Mouse (Mus musculus): ENCODE data around the gene Ttyh2. TPM values are rescaled to one million over a fixed set of nuclear protein-coding genes. Genes with fewer than 3 reads are reported as not detected.

Ttyh2 gene
- polyA plus RNA-seq, 1 experiment from 2014 or later: 11.4 TPM

DNA sequence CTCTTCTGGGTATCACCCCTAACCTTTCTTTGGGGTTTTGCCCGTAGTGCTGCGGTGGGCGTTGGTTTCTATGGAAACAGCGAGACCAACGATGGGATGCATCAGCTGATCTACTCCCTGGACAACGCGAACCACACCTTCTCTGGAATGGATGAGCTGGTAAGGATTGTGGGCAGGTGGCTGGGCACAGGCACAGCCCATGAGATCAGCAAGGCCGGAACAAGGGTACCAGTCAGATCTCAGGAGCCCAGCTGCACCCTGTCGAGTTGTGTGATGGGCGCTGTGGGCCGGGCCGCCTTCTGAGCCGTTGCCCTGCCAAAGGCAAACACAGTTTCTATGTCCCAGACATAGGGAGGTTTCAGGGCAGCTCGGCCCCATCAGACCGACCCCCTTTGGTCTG, 15.0 kb downstream of the Ttyh2 start:
- Histone ChIP-seq H3K9me3 (ENCODE audit: control insufficient read depth, low read length) (no peaks in the 10 kb centered on the region), H3K9ac (ENCODE audit: low read length) (no peak overlapping the region), H3K4me3 (ENCODE audit: low read depth, low read length) (no peak overlapping the region), H3K27ac (ENCODE audit: low read depth, low read length) (no peak overlapping the region), H3K36me3 (ENCODE audit: control insufficient read depth, insufficient read depth, low read length) (no peaks in the 10 kb centered on the region), H3K4me1 (ENCODE audit: control insufficient read depth, insufficient read depth, low read length) (no peaks in the 10 kb centered on the region), H3K27me3 (ENCODE audit: control insufficient read depth, insufficient read depth, low read length) (no peaks in the 10 kb centered on the region), H3K4me2 (no peak overlapping the region)
- ATAC-seq (ENCODE audit: low FRiP score): no peak
- WGBS: 90% methylated on average over 15 of the region's 15 CpGs
- DNase-seq (ENCODE audit: low spot score, missing footprints): no peak

GRCm38 (mm10) chr11:114691454-114692182, 16.4 kb downstream of the Ttyh2 start:
- H3K9me3 ChIP-seq (ENCODE audit: control insufficient read depth, low read length): no peaks in the 10 kb centered on the region
- no peak for ATAC-seq (ENCODE audit: low FRiP score)
- H3K27ac ChIP-seq (ENCODE audit: low read depth, low read length): no peak overlapping the region
- H3K9ac ChIP-seq (ENCODE audit: low read length): no peak overlapping the region
- WGBS: 63% methylated on average over 6 of the region's 6 CpGs
- H3K4me2 ChIP-seq: no peak overlapping the region
- no peaks in the 10 kb centered on the region for H3K27me3 ChIP-seq (ENCODE audit: control insufficient read depth, insufficient read depth, low read length)
- no peak overlapping the region for H3K4me3 ChIP-seq (ENCODE audit: low read depth, low read length)
- no peak for DNase-seq (ENCODE audit: low spot score, missing footprints)
- H3K36me3 ChIP-seq (ENCODE audit: control insufficient read depth, insufficient read depth, low read length): no peaks in the 10 kb centered on the region
- H3K4me1 ChIP-seq (ENCODE audit: control insufficient read depth, insufficient read depth, low read length): no peaks in the 10 kb centered on the region

DNA sequence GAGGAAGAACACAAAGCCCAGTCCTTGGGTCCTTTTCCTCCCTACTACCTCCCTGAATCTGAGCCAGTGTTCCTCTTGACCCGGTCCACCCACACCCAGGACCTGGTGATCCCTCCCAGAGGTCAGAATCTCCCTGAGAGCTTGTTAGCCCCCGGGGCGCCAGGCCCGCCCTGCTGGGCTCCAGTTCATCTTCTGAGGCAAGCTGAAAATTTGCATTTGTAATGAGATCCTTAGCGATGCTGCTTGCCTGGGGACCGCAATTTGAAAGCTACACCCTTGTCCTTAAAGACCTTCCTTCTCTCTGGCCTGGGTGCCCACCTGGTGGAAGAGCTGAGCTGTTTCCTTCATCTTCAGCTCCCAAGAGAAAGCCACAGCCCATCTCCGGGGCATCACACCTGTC, 17.4 kb downstream of the Ttyh2 start:
- DNase-seq (ENCODE audit: low spot score, missing footprints) (no peak), ATAC-seq (ENCODE audit: low FRiP score) (no peak)
- H3K4me1 ChIP-seq (ENCODE audit: control insufficient read depth, insufficient read depth, low read length): no peaks in the 10 kb centered on the region
- H3K4me2 ChIP-seq: no peak overlapping the region
- no peak overlapping the region for H3K27ac ChIP-seq (ENCODE audit: low read depth, low read length)
- H3K36me3 ChIP-seq (ENCODE audit: control insufficient read depth, insufficient read depth, low read length): no peaks in the 10 kb centered on the region
- no peaks in the 10 kb centered on the region for H3K9me3 ChIP-seq (ENCODE audit: control insufficient read depth, low read length)
- H3K4me3 ChIP-seq (ENCODE audit: low read depth, low read length): no peak overlapping the region
- no peak overlapping the region for H3K9ac ChIP-seq (ENCODE audit: low read length)
- H3K27me3 ChIP-seq (ENCODE audit: control insufficient read depth, insufficient read depth, low read length): no peaks in the 10 kb centered on the region
- 46% methylated on average over 7 of the region's 7 CpGs for WGBS

- 88% methylated on average over 6 of the region's 6 CpGs for WGBS
- H3K27me3 ChIP-seq (ENCODE audit: control insufficient read depth, insufficient read depth, low read length): no peaks in the 10 kb centered on the region
- no peaks in the 10 kb centered on the region for H3K4me1 ChIP-seq (ENCODE audit: control insufficient read depth, insufficient read depth, low read length)
- no peak overlapping the region for H3K27ac ChIP-seq (ENCODE audit: low read depth, low read length)
- no peaks in the 10 kb centered on the region for H3K9me3 ChIP-seq (ENCODE audit: control insufficient read depth, low read length)
- DNase-seq (ENCODE audit: low spot score, missing footprints) (no peak), ATAC-seq (ENCODE audit: low FRiP score) (no peak)
- no peak overlapping the region for H3K9ac ChIP-seq (ENCODE audit: low read length)
- no peaks in the 10 kb centered on the region for H3K36me3 ChIP-seq (ENCODE audit: control insufficient read depth, insufficient read depth, low read length)
- no peak overlapping the region for H3K4me2 ChIP-seq
- H3K4me3 ChIP-seq (ENCODE audit: low read depth, low read length): no peak overlapping the region
Observed at GRCm38 (mm10) chr11:114693456-114693855, 18.2 kb downstream of the Ttyh2 start.

- no peaks in the 10 kb centered on the region for H3K36me3 ChIP-seq (ENCODE audit: control insufficient read depth, insufficient read depth, low read length)
- no peaks in the 10 kb centered on the region for H3K4me1 ChIP-seq (ENCODE audit: control insufficient read depth, insufficient read depth, low read length)
- H3K27me3 ChIP-seq (ENCODE audit: control insufficient read depth, insufficient read depth, low read length): no peaks in the 10 kb centered on the region
- no peak overlapping the region for H3K9ac ChIP-seq (ENCODE audit: low read length)
- ATAC-seq (ENCODE audit: low FRiP score) (no peak), DNase-seq (ENCODE audit: low spot score, missing footprints) (no peak)
- 90% methylated on average over 2 of the region's 2 CpGs for WGBS
- no peak overlapping the region for H3K4me2 ChIP-seq
- H3K27ac ChIP-seq (ENCODE audit: low read depth, low read length): no peak overlapping the region
- H3K9me3 ChIP-seq (ENCODE audit: control insufficient read depth, low read length): no peaks in the 10 kb centered on the region
- no peak overlapping the region for H3K4me3 ChIP-seq (ENCODE audit: low read depth, low read length)
Observed at GRCm38 (mm10) chr11:114694451-114694850, 19.2 kb downstream of the Ttyh2 start.

GRCm38 (mm10) chr11:114698496-114698895, 23.3 kb downstream of the Ttyh2 start:
- Histone ChIP-seq H3K4me3 (ENCODE audit: low read depth, low read length) (no peak overlapping the region), H3K9ac (ENCODE audit: low read length) (no peak overlapping the region), H3K9me3 (ENCODE audit: control insufficient read depth, low read length) (no peaks in the 10 kb centered on the region), H3K27me3 (ENCODE audit: control insufficient read depth, insufficient read depth, low read length) (no peaks in the 10 kb centered on the region), H3K36me3 (ENCODE audit: control insufficient read depth, insufficient read depth, low read length) (no peaks in the 10 kb centered on the region), H3K27ac (ENCODE audit: low read depth, low read length) (no peak overlapping the region), H3K4me2 (no peak overlapping the region), H3K4me1 (ENCODE audit: control insufficient read depth, insufficient read depth, low read length) (no peaks in the 10 kb centered on the region)
- DNase-seq (ENCODE audit: low spot score, missing footprints): no peak
- no peak for ATAC-seq (ENCODE audit: low FRiP score)
- 94% methylated on average over 7 of the region's 7 CpGs for WGBS

DNA sequence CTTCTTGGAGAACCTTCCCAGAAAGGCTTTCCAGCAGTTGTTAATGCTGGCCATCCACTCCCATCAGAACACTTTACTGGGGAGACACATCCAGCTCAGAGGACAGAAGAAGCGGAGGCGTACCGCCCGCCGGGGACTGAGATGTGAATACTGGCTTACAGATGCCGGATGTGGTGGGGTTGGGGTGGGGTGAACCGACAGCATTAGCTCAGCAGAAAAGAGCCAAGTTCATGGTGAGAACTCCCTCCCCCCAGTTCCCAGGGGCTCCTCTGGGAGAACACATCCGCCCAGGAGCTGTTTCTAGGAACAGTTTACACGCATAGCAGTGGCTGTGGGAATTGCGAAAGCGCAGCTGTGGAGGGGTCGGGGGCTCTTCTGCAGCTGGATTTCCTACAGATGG, 24.3 kb downstream of the Ttyh2 start:
- WGBS: 85% methylated on average over 12 of the region's 12 CpGs
- H3K27ac ChIP-seq (ENCODE audit: low read depth, low read length): no peak overlapping the region
- no peaks in the 10 kb centered on the region for H3K9me3 ChIP-seq (ENCODE audit: control insufficient read depth, low read length)
- no peak overlapping the region for H3K4me3 ChIP-seq (ENCODE audit: low read depth, low read length)
- H3K9ac ChIP-seq (ENCODE audit: low read length): no peak overlapping the region
- no peaks in the 10 kb centered on the region for H3K36me3 ChIP-seq (ENCODE audit: control insufficient read depth, insufficient read depth, low read length)
- no peaks in the 10 kb centered on the region for H3K27me3 ChIP-seq (ENCODE audit: control insufficient read depth, insufficient read depth, low read length)
- peaks cover 7% of the 10 kb centered on the region; the same call in 1 of the 2 replicates for H3K4me1 ChIP-seq (ENCODE audit: control insufficient read depth, insufficient read depth, low read length)
- no peak for ATAC-seq (ENCODE audit: low FRiP score)
- no peak overlapping the region for H3K4me2 ChIP-seq
- no peak for DNase-seq (ENCODE audit: low spot score, missing footprints)

GRCm38 (mm10) chr11:114702311-114702995, 27.2 kb downstream of the Ttyh2 start:
- Histone ChIP-seq H3K27ac (ENCODE audit: low read depth, low read length) (no peak overlapping the region), H3K9ac (ENCODE audit: low read length) (no peak overlapping the region), H3K9me3 (ENCODE audit: control insufficient read depth, low read length) (no peaks in the 10 kb centered on the region), H3K27me3 (ENCODE audit: control insufficient read depth, insufficient read depth, low read length) (no peaks in the 10 kb centered on the region), H3K36me3 (ENCODE audit: control insufficient read depth, insufficient read depth, low read length) (no peaks in the 10 kb centered on the region), H3K4me1 (ENCODE audit: control insufficient read depth, insufficient read depth, low read length) (peaks cover 9% of the 10 kb centered on the region; the same call in 1 of the 2 replicates), H3K4me3 (ENCODE audit: low read depth, low read length) (no peak overlapping the region), H3K4me2 (no peak overlapping the region)
- WGBS: 91% methylated on average over 15 of the region's 15 CpGs
- DNase-seq (ENCODE audit: low spot score, missing footprints) (no peak), ATAC-seq (ENCODE audit: low FRiP score) (no peak)

- Histone ChIP-seq H3K4me2 (no peak overlapping the region), H3K27ac (ENCODE audit: low read depth, low read length) (no peak overlapping the region), H3K36me3 (ENCODE audit: control insufficient read depth, insufficient read depth, low read length) (no peaks in the 10 kb centered on the region), H3K27me3 (ENCODE audit: control insufficient read depth, insufficient read depth, low read length) (no peaks in the 10 kb centered on the region), H3K9me3 (ENCODE audit: control insufficient read depth, low read length) (no peaks in the 10 kb centered on the region), H3K4me3 (ENCODE audit: low read depth, low read length) (no peak overlapping the region), H3K4me1 (ENCODE audit: control insufficient read depth, insufficient read depth, low read length) (peaks cover 9% of the 10 kb centered on the region; the same call in 1 of the 2 replicates), H3K9ac (ENCODE audit: low read length) (no peak overlapping the region)
- no peak for DNase-seq (ENCODE audit: low spot score, missing footprints)
- WGBS: 87% methylated on average over 6 of the region's 6 CpGs
- ATAC-seq (ENCODE audit: low FRiP score): no peak
Observed at GRCm38 (mm10) chr11:114702996-114703361, 27.7 kb downstream of the Ttyh2 start.

All from midbrain, embryonic 11.5 days (tissue).